Mouse (Mus musculus) lung, postnatal 0 days (tissue): ENCODE results near the gene Isoc2b.

Experiments used
- CTCF ChIP-seq: IDR thresholded peaks from 2 replicates; pipeline ENCODE4 v1.5.1; 2016; ENCODE audit warnings: antibody characterized with exemption, mild to moderate bottlenecking
- EP300 ChIP-seq: IDR thresholded peaks from 2 replicates; pipeline ENCODE4 v1.6.1; 2016; ENCODE audit warnings: antibody characterized with exemption, mild to moderate bottlenecking, control low read depth

GRCm38 (mm10) chr7:4812303-4813104 lies 57.6 kb downstream of the Isoc2b start, which contains the start of gene Ube2s:
- TF ChIP-seq EP300 (peak; percentile 72; the same call in 1 of the 2 replicates), CTCF (peak; percentile 44)
